Mouse (Mus musculus) limb, embryonic 12.5 days (tissue): Measurements from ENCODE around the gene Smyd4. TPM values are rescaled to one million over a fixed set of nuclear protein-coding genes. Genes with fewer than 3 reads are reported as not detected.
A peak's percentile ranks its signal among the peaks of the same experiment; 100 is the strongest.

Source experiments
- ATAC-seq: fragments of 200-750 bp; cut with Nextera tagmentation; 2 replicates; pipeline ENCODE4 v1.8.0; 2017; ENCODE audit warnings: low read depth, moderate TSS enrichment; ENCODE audit not compliant: insufficient number of reproducible peaks, insufficient read depth, low FRiP score, low TSS enrichment
- H3K27ac ChIP-seq: fragments of 300-500 bp; sonication (generic); 2 replicates; pipeline ENCODE4 v1.5.1; 2016; ENCODE audit warnings: mild to moderate bottlenecking, moderate library complexity
- H3K27me3 ChIP-seq: fragments of 300-500 bp; sonication (generic); 2 replicates; pipeline ENCODE4 v1.6.1; 2016; ENCODE audit warnings: mild to moderate bottlenecking, moderate library complexity
- H3K36me3 ChIP-seq: fragments of 300-500 bp; sonication (generic); 2 replicates; pipeline ENCODE4 v1.6.1; 2016; ENCODE audit warnings: mild to moderate bottlenecking, moderate library complexity
- H3K4me1 ChIP-seq: fragments of 300-500 bp; sonication (generic); replicated peaks from 2 replicates; pipeline ENCODE4 v1.6.1; 2016
- H3K4me2 ChIP-seq: fragments of 300-500 bp; sonication (generic); 2 replicates; pipeline ENCODE4 v1.6.1; 2016; ENCODE audit warnings: mild to moderate bottlenecking, moderate library complexity
- H3K4me3 ChIP-seq: fragments of 300-500 bp; sonication (generic); replicated peaks from 2 replicates; pipeline ENCODE4 v1.5.1; 2016; ENCODE audit warnings: mild to moderate bottlenecking
- H3K9ac ChIP-seq: fragments of 300-500 bp; sonication (generic); replicated peaks from 2 replicates; pipeline ENCODE4 v1.6.1; 2016; ENCODE audit warnings: mild to moderate bottlenecking, moderate library complexity
- H3K9me3 ChIP-seq: fragments of 300-500 bp; sonication (generic); 2 replicates; pipeline ENCODE4 v1.6.1; 2016; ENCODE audit warnings: mild to moderate bottlenecking, moderate library complexity
- WGBS: fragments of 180-500 bp; shearing (Covaris S2); methylation state at CpG from one replicate; pipeline ENCODE4 v1.1.7; 2016; 5-methylcytosine and 5-hydroxymethylcytosine counted together
- polyA plus RNA-seq: library from polyadenylated mRNA; unstranded; fragments of >200 nt; fragmentation: Nextera tagmentation; extraction: Ambion mirVana; gene quantifications from 2 replicates; pipeline ENCODE4 v1.2.1, GENCODE M21; 2016

The Smyd4 gene
- polyA plus RNA-seq, 1 experiment from 2014 or later = 22.7 TPM

DNA sequence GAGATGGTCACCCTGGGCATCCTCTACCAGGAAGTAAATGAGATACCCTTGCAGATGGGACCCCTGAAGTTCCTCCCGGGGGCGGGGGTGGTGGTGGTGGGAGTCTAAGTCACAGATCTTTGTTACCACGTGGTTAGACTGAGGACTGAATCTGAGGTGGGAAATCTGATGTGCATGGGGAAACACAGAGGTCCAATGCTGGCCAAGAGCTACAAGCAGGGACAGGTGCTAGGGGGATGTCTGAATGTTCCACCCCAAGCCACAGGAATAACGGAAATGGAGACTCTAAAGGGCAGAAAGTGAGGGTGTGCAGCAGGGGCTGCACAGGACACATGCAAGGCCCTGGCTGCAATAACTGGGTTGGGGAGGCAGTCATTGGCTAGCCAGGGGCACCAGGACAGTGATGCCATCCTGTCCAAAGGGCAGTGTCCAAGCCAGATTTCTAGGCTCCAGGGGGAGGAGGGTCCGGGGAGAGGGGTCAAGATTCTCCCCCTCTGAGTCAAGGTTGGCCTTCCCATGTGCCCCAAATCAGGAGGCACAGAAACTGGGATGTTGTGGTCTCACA is 72.7 kb downstream of the Smyd4 start:
- Histone ChIP-seq H3K4me3 (peak overlapping the region; percentile 47), H3K9ac (peak overlapping the region; percentile 54), H3K4me1 (peaks cover 18% of the 10 kb centered on the region), H3K27me3 (no peaks in the 10 kb centered on the region), H3K27ac (peak overlapping the region; percentile 76), H3K9me3 (no peaks in the 10 kb centered on the region), H3K4me2 (peak overlapping the region; percentile 68), H3K36me3 (peaks cover 19% of the 10 kb centered on the region)
- WGBS = 46% methylated on average over 5 of the region's 5 CpGs
- peak; percentile 8; the same call in 1 of the 2 replicates for ATAC-seq

DNA sequence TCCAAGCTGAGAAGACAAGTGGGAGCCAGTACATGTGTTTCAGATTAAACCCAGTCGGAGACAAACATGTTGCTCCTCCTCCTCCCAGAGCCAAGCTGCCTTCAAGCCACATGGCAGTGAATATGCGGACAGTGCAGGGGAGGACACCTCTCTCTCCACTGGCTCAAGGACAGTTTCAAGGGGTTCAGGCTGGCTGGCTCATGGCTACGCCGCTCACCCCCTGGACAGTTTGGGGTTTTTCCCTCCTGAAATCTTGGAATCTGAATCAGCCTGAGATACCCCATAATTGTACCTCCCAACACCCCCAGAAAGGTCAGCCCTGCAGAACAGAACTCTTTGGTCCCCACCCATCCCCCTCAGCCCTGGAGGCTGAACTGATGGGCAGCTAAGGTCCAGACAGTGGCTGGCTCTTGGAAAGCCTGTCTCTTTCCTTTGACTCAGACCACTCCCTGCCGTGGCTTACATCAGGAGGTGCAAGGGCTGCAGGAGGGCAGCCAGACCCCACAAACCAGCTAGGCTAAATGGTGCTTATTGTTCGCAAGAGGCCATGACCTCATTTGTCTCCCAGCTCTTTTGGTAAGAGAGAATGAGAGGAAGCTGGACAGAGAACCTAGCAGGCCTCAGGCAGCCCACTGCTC is 73.3 kb downstream of the Smyd4 start:
- peak overlapping the region; percentile 76 for H3K27ac ChIP-seq
- peaks cover 18% of the 10 kb centered on the region for H3K4me1 ChIP-seq
- peak overlapping the region; percentile 68 for H3K4me2 ChIP-seq
- peaks cover 13% of the 10 kb centered on the region for H3K36me3 ChIP-seq
- peak overlapping the region; percentile 54 for H3K9ac ChIP-seq
- 25% methylated on average over 6 of the region's 6 CpGs for WGBS
- peak; percentile 37; the same call in 1 of the 2 replicates for ATAC-seq
- peak overlapping the region; percentile 47 for H3K4me3 ChIP-seq
- no peaks in the 10 kb centered on the region for H3K27me3 ChIP-seq
- H3K9me3 ChIP-seq = no peaks in the 10 kb centered on the region

- Histone ChIP-seq H3K27ac (peak within 1 kb of the TSS; percentile 76), H3K4me2 (peak within 1 kb of the TSS; percentile 68), H3K9ac (peak within 1 kb of the TSS; percentile 54), H3K4me3 (peak within 1 kb of the TSS; percentile 47), H3K4me1 (peaks cover 18% of the 10 kb centered on the region), H3K36me3 (peaks cover 6% of the 10 kb centered on the region; the same call in 1 of the 2 replicates), H3K27me3 (no peaks in the 10 kb centered on the region), H3K9me3 (no peaks in the 10 kb centered on the region)
- 21% methylated on average over 10 of the region's 10 CpGs for WGBS
- peak; percentile 53 for ATAC-seq
Measured at GRCm38 (mm10) chr11:75422013-75422792, 74.0 kb downstream of the Smyd4 start, which contains the start of gene Serpinf1. TSS of gene Serpinf1 (minus strand) at chr11:75422701.

- no peaks in the 10 kb centered on the region for H3K27me3 ChIP-seq
- no peak overlapping the region for H3K27ac ChIP-seq
- H3K4me1 ChIP-seq = peaks cover 18% of the 10 kb centered on the region
- H3K9ac ChIP-seq = no peak overlapping the region
- H3K9me3 ChIP-seq = no peaks in the 10 kb centered on the region
- no peaks in the 10 kb centered on the region for H3K36me3 ChIP-seq
- no peak overlapping the region for H3K4me2 ChIP-seq
- ATAC-seq = no peak
- WGBS = 89% methylated on average over 3 of the region's 3 CpGs
- no peak overlapping the region for H3K4me3 ChIP-seq
Measured at GRCm38 (mm10) chr11:75423091-75423490, 74.9 kb downstream of the Smyd4 start.

DNA sequence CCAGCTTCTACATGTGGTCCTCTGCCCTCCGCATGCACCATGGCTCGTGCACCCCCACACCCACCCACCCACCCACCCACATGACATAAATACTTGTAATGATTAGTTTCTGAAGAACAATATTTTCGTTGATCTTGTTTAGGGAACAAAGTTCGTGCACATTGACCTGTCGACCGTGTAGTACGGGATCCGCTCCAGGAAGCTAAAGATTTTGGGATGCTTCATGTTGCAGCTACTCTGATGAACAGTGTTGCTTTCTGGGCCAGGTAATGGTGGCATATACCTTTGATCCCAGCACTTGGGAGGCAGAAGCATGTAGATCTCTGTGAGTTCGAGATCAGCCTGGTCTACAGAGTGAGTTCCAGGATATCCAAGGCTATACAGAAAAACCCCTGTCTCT is 75.8 kb downstream of the Smyd4 start:
- no peak overlapping the region for H3K27ac ChIP-seq
- ATAC-seq = no peak
- peaks cover 18% of the 10 kb centered on the region for H3K4me1 ChIP-seq
- no peak overlapping the region for H3K4me3 ChIP-seq
- H3K9me3 ChIP-seq = no peaks in the 10 kb centered on the region
- WGBS = 91% methylated on average over 9 of the region's 9 CpGs
- no peak overlapping the region for H3K9ac ChIP-seq
- no peaks in the 10 kb centered on the region for H3K36me3 ChIP-seq
- H3K27me3 ChIP-seq = no peaks in the 10 kb centered on the region
- H3K4me2 ChIP-seq = no peak overlapping the region

DNA sequence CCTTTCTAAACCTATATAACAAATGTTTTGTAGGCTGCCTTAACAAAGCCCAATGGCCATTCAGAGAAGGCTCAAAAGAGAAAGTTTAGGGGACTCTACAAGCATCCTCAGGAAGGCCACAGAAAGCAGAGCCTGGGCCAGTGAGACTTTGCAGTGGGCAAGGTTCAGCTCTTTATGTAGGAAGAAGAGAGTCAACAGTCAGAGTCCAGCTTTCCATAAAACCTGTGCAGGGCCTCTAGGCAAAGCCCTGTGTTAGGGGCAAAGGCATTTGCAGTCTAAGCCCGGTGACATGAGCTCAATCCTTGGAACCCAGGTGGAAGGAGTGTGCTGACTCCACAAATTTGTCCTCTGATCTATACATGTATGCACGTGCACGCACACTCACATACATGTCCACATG is 76.2 kb downstream of the Smyd4 start:
- H3K27ac ChIP-seq = no peak overlapping the region
- WGBS = 90% methylated on average over 3 of the region's 3 CpGs
- no peak overlapping the region for H3K9ac ChIP-seq
- no peaks in the 10 kb centered on the region for H3K36me3 ChIP-seq
- no peak overlapping the region for H3K4me3 ChIP-seq
- no peaks in the 10 kb centered on the region for H3K9me3 ChIP-seq
- ATAC-seq = no peak
- peaks cover 18% of the 10 kb centered on the region for H3K4me1 ChIP-seq
- no peak overlapping the region for H3K4me2 ChIP-seq
- no peaks in the 10 kb centered on the region for H3K27me3 ChIP-seq

- 85% methylated on average over 9 of the region's 9 CpGs for WGBS
- Histone ChIP-seq H3K4me3 (no peak overlapping the region), H3K9ac (no peak overlapping the region), H3K36me3 (no peaks in the 10 kb centered on the region), H3K4me2 (no peak overlapping the region), H3K4me1 (no peaks in the 10 kb centered on the region), H3K27me3 (no peaks in the 10 kb centered on the region), H3K27ac (no peak overlapping the region), H3K9me3 (peaks cover 3% of the 10 kb centered on the region; the same call in 1 of the 2 replicates)
- ATAC-seq = no peak
Measured at GRCm38 (mm10) chr11:75429019-75429705, 80.9 kb downstream of the Smyd4 start.

DNA sequence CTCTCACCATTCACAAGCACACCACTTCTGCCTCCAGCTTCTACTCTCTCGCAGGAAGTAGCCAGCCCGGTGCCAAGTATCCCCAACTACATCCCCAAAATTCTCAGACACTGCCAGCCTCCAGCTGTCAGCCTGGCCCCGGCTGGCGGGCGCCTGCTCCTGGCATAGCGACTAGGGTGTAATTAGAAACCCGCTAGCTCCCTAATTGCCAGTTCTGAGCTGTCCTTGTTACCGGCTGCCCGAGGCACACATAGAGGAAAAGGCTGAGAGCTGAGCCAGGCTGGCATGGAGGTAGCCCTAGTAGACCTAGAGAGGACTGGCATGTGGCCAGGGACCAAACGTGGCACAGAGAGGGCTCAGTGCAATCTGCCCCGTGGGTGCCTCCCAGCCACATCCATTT is 83.1 kb downstream of the Smyd4 start:
- H3K4me3 ChIP-seq = no peak overlapping the region
- H3K4me1 ChIP-seq = no peaks in the 10 kb centered on the region
- ATAC-seq = no peak
- no peak overlapping the region for H3K4me2 ChIP-seq
- no peaks in the 10 kb centered on the region for H3K36me3 ChIP-seq
- H3K9me3 ChIP-seq = peaks cover 8% of the 10 kb centered on the region; the same call in 1 of the 2 replicates
- no peak overlapping the region for H3K9ac ChIP-seq
- no peak overlapping the region for H3K27ac ChIP-seq
- 86% methylated on average over 11 of the region's 11 CpGs for WGBS
- H3K27me3 ChIP-seq = no peaks in the 10 kb centered on the region

DNA sequence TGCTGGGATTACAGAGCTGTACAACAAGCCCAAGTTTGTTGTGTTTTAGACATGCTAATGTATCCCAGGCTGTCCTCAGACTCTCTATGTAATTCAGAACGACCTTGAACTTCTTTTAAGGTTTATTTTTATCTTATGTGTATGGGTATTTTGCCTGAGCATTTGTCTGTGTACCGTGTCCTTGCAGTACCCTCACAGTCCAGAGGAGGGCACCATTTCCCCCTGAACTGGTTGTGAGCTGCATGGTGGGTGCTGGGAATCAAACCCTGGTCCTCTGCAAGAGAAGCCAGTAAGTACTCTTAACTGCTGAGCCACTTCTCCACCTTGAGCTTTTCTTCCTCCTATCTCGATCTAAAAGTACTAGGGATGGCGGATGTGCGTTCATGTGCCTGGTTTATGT is 85.9 kb downstream of the Smyd4 start:
- Histone ChIP-seq H3K9ac (no peak overlapping the region), H3K4me2 (no peak overlapping the region), H3K4me3 (no peak overlapping the region), H3K36me3 (no peaks in the 10 kb centered on the region), H3K27ac (no peak overlapping the region), H3K4me1 (no peaks in the 10 kb centered on the region), H3K9me3 (peaks cover 8% of the 10 kb centered on the region; the same call in 1 of the 2 replicates), H3K27me3 (no peaks in the 10 kb centered on the region)
- ATAC-seq = no peak
- WGBS = 88% methylated on average over 5 of the region's 5 CpGs

GRCm38 (mm10) chr11:75438194-75438593 is 90.0 kb downstream of the Smyd4 start:
- no peaks in the 10 kb centered on the region for H3K27me3 ChIP-seq

GRCm38 (mm10) chr11:75438804-75439203 is 90.6 kb downstream of the Smyd4 start:
- no peak overlapping the region for H3K27ac ChIP-seq
- H3K4me1 ChIP-seq = no peaks in the 10 kb centered on the region
- H3K4me2 ChIP-seq = no peak overlapping the region
- 87% methylated on average over 3 of the region's 3 CpGs for WGBS
- H3K9me3 ChIP-seq = peaks cover 6% of the 10 kb centered on the region; the same call in 1 of the 2 replicates
- H3K4me3 ChIP-seq = no peak overlapping the region
- no peaks in the 10 kb centered on the region for H3K27me3 ChIP-seq
- peaks cover 18% of the 10 kb centered on the region for H3K36me3 ChIP-seq
- no peak for ATAC-seq
- H3K9ac ChIP-seq = no peak overlapping the region

More at GRCm38 (mm10) chr11:75438194-75438593, 90.0 kb downstream of the Smyd4 start:
- Histone ChIP-seq H3K9me3 (peaks cover 6% of the 10 kb centered on the region; the same call in 1 of the 2 replicates), H3K9ac (no peak overlapping the region), H3K4me3 (no peak overlapping the region), H3K36me3 (peaks cover 15% of the 10 kb centered on the region), H3K4me2 (no peak overlapping the region), H3K4me1 (no peaks in the 10 kb centered on the region), H3K27ac (no peak overlapping the region)
- no peak for ATAC-seq
- 81% methylated on average over 13 of the region's 13 CpGs for WGBS
